Mouse (Mus musculus) MEL (cell line): ENCODE results near the gene Glod5. TPM values are rescaled to one million over a fixed set of nuclear protein-coding genes. Genes with fewer than 3 reads are reported as not detected.
"Not testable (repeated sequence)": the region's sequence is repeated elsewhere in the genome, so short reads cannot be mapped to it uniquely, and the experiment has no call there.

Source experiments
- DNase-seq: peaks from one replicate; pipeline ENCODE4 v3.0.0; 2011; ENCODE audit warnings: low read depth, low spot score
- H3K27ac ChIP-seq: 2 replicates; pipeline ENCODE4 v1.5.1; 2012; ENCODE audit warnings: low read depth, mild to moderate bottlenecking, control low read depth, low read length, moderate library complexity; ENCODE audit not compliant: control insufficient read depth
- H3K27me3 ChIP-seq, 2 experiments: fragments of 150-350 bp in 1 of 2; sonication (generic) in 1 of 2; 2 replicates each; pipeline ENCODE4 v1.6.1; 2012; ENCODE audit warnings: low read length in 2 of 2, mild to moderate bottlenecking in 2 of 2, improper control_type of control experiment in 1 of 2, moderate library complexity in 1 of 2; ENCODE audit not compliant: insufficient read depth in 2 of 2, control insufficient read depth in 1 of 2
- H3K36me3 ChIP-seq, 2 experiments: 2 replicates each; pipeline ENCODE4 v1.6.1; 2012 to 2014; ENCODE audit warnings: low read length in 2 of 2, improper control_type of control experiment in 1 of 2, inconsistent platforms in 1 of 2, mild to moderate bottlenecking in 1 of 2; ENCODE audit not compliant: insufficient read depth in 2 of 2, control insufficient read depth in 1 of 2
- H3K4me1 ChIP-seq, 2 experiments: fragments of 150-350 bp in 1 of 2; sonication (generic) in 1 of 2; 2 replicates each; pipeline ENCODE4 v1.6.1; 2012; ENCODE audit warnings: low read length in 2 of 2, improper control_type of control experiment in 1 of 2, mild to moderate bottlenecking in 1 of 2; ENCODE audit not compliant: insufficient read depth in 2 of 2, control insufficient read depth in 1 of 2
- H3K4me3 ChIP-seq, 2 experiments: fragments of 150-350 bp in 1 of 2; sonication (generic) in 1 of 2; 2 replicates each; pipeline ENCODE4 v1.5.1; 2012; ENCODE audit warnings: low read depth in 2 of 2, low read length in 2 of 2, mild to moderate bottlenecking in 2 of 2, moderate library complexity in 2 of 2, control low read depth in 1 of 2, improper control_type of control experiment in 1 of 2; ENCODE audit not compliant: control insufficient read depth in 1 of 2, insufficient read depth in 1 of 2
- H3K79me2 ChIP-seq: 2 replicates; pipeline ENCODE4 v1.6.1; 2012; ENCODE audit warnings: mild to moderate bottlenecking, low read length, moderate library complexity; ENCODE audit not compliant: control insufficient read depth, poor library complexity, insufficient read depth
- H3K9ac ChIP-seq: 2 replicates; pipeline ENCODE4 v1.6.1; 2012; ENCODE audit warnings: low read depth, mild to moderate bottlenecking, control low read depth, low read length, moderate library complexity; ENCODE audit not compliant: control insufficient read depth, poor library complexity, severe bottlenecking
- H3K9me3 ChIP-seq: fragments of 150-350 bp; sonication (generic); replicated peaks from 2 replicates; pipeline ENCODE4 v1.6.1; 2012; ENCODE audit warnings: mild to moderate bottlenecking, low read length, improper control_type of control experiment, moderate library complexity; ENCODE audit not compliant: insufficient read depth
- CHD2 ChIP-seq: IDR thresholded peaks from 2 replicates; pipeline ENCODE4 v1.6.1; 2011; ENCODE audit warnings: low read length, improper control_type of control experiment
- CTCF ChIP-seq, 3 experiments: IDR thresholded peaks in 2 of 3; conservative IDR thresholded peaks in 1 of 3; 2 replicates each; pipeline ENCODE4 v1.5.1; 2011 to 2012; ENCODE audit warnings: low read length in 3 of 3, low read depth in 2 of 3, mild to moderate bottlenecking in 2 of 3, improper control_type of control experiment in 1 of 3, inconsistent platforms in 1 of 3, mixed read lengths in 1 of 3, moderate library complexity in 1 of 3; ENCODE audit not compliant: control insufficient read depth in 1 of 3, insufficient read depth in 1 of 3, poor library complexity in 1 of 3, severe bottlenecking in 1 of 3
- E2F4 ChIP-seq: IDR thresholded peaks from 2 replicates; pipeline ENCODE4 v1.6.1; 2011; ENCODE audit warnings: low read depth, low read length, improper control_type of control experiment, borderline replicate concordance
- EP300 ChIP-seq, 2 experiments: IDR thresholded peaks; 2 replicates each; pipeline ENCODE4 v1.6.1; 2011; ENCODE audit warnings: improper control_type of control experiment in 2 of 2, low read length in 2 of 2, low read depth in 1 of 2, mild to moderate bottlenecking in 1 of 2
- ETS1 ChIP-seq: IDR thresholded peaks from 2 replicates; pipeline ENCODE4 v1.6.1; 2012; ENCODE audit warnings: low read depth, mild to moderate bottlenecking, inconsistent platforms, low read length, improper control_type of control experiment, moderate library complexity
- KAT2A ChIP-seq: conservative IDR thresholded peaks from 2 replicates; pipeline ENCODE4 v1.6.1; 2012; ENCODE audit warnings: low read depth, low read length, improper control_type of control experiment, inconsistent platforms
- MAZ ChIP-seq: IDR thresholded peaks from 2 replicates; pipeline ENCODE4 v1.6.1; 2012; ENCODE audit warnings: low read depth, mild to moderate bottlenecking, inconsistent platforms, low read length, improper control_type of control experiment
- MYC ChIP-seq: IDR thresholded peaks from 2 replicates; pipeline ENCODE4 v1.6.1; 2011; ENCODE audit warnings: low read depth, mild to moderate bottlenecking, low read length, improper control_type of control experiment, moderate library complexity
- NELFE ChIP-seq: IDR thresholded peaks from 2 replicates; pipeline ENCODE4 v1.6.1; 2011; ENCODE audit warnings: low read depth, low read length, improper control_type of control experiment
- POLR2AphosphoS5 ChIP-seq: IDR thresholded peaks from 2 replicates; pipeline ENCODE4 v1.6.1; 2012; ENCODE audit warnings: low read depth, borderline replicate concordance, mild to moderate bottlenecking, inconsistent platforms, low read length, moderate library complexity, mixed read lengths
- SMC3 ChIP-seq: IDR thresholded peaks from 2 replicates; pipeline ENCODE4 v1.6.1; 2011; ENCODE audit warnings: low read depth, low read length, improper control_type of control experiment
- TCF12 ChIP-seq: IDR thresholded peaks from 2 replicates; pipeline ENCODE4 v1.6.1; 2014; ENCODE audit warnings: low read depth, mild to moderate bottlenecking, inconsistent platforms, low read length, improper control_type of control experiment, moderate library complexity
- UBTF ChIP-seq: IDR thresholded peaks from 2 replicates; pipeline ENCODE4 v1.6.1; 2012; ENCODE audit warnings: low read depth, mild to moderate bottlenecking, inconsistent platforms, low read length, improper control_type of control experiment, moderate library complexity, borderline replicate concordance; ENCODE audit not compliant: insufficient read depth
- USF2 ChIP-seq, 2 experiments: IDR thresholded peaks; 2 replicates each; pipeline ENCODE4 v1.6.1; 2011 to 2012; ENCODE audit warnings: improper control_type of control experiment in 2 of 2, low read length in 2 of 2, borderline replicate concordance in 1 of 2, inconsistent platforms in 1 of 2, low read depth in 1 of 2, mild to moderate bottlenecking in 1 of 2; ENCODE audit not compliant: insufficient read depth in 1 of 2
- ZKSCAN1 ChIP-seq: IDR thresholded peaks from 2 replicates; pipeline ENCODE4 v1.6.1; 2012; ENCODE audit warnings: low read depth, mild to moderate bottlenecking, inconsistent platforms, low read length, improper control_type of control experiment, moderate library complexity
- ZNF384 ChIP-seq: IDR thresholded peaks from 2 replicates; pipeline ENCODE4 v1.6.1; 2012; ENCODE audit warnings: low read depth, mild to moderate bottlenecking, inconsistent platforms, low read length, improper control_type of control experiment
- polyA plus RNA-seq, 2 experiments: library from polyadenylated mRNA; stranded (reverse) in 1 of 2; unstranded in 1 of 2; fragments of >175 nt in 1 of 2; fragments of >200 nt in 1 of 2; gene quantifications; 2 replicates each; pipeline versions ENCODE4 v1.2.1 to v1.2.4; 2012; ENCODE audit warnings: low replicate concordance in 2 of 2, low read depth in 1 of 2; ENCODE audit not compliant: insufficient read length in 2 of 2, insufficient read depth in 1 of 2, missing spikeins in 1 of 2
- total RNA-seq: library from RNA; depleted of rRNA; stranded (reverse); fragments of 300-350 nt; gene quantifications from 2 replicates; pipeline ENCODE4 v1.2.3, GENCODE M21; 2012

Glod5 gene
- total and polyA plus RNA-seq, 3 experiments: 0.11 TPM; not detected in 2

- no peaks in the 10 kb centered on the region for H3K9me3 ChIP-seq
- no peak overlapping the region for H3K27ac ChIP-seq
Observed at GRCm38 (mm10) chrX:8013157-8013556, 5.1 kb downstream of the Glod5 start.

DNA sequence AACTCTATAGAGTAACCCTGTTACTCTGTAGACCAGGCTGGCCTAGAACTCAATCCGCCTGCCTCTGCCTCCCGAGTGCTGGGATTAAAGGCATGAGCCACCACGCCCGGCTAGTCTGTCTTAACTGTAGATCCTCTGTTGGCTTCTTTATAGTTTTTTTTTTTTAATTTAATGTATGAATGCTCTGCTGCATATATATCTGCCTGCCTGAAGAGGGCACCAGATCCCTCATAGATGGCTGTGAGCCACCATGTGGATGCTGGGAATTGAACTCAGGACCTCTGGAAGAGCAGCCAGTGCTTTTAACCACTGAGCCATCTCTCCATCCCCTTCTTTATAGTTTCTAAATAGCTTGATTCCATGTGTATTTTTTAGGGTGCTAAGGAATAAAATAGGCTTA lies 8.9 kb downstream of the Glod5 start:
- H3K4me3 ChIP-seq, H3K27me3 ChIP-seq, H3K79me2 ChIP-seq, H3K27ac ChIP-seq, H3K9me3 ChIP-seq, H3K9ac ChIP-seq, H3K36me3 ChIP-seq: not testable (repeated sequence)
- DNase-seq: peak; percentile 52
- peaks cover 0 to 13% of the 10 kb centered on the region in 2 experiments; a peak in 2 of 4 replicates for H3K4me1 ChIP-seq
- TF ChIP-seq MYC (peak; percentile 57; the same call in 1 of the 2 replicates), CTCF (IDR thresholded peaks at IDR 0.05 in 2 of 3, conservative IDR thresholded peaks at IDR 0.05 in 1 of 3; ENCODE audit: control insufficient read depth in 1 of 3, insufficient read depth in 1 of 3, low read depth in 2 of 3, low read length in 3 of 3, poor library complexity in 1 of 3, severe bottlenecking in 1 of 3) (peak; percentile 38 to 50 (median 41)), ZNF384 (peak; percentile 79), SMC3 (0 out of 2 replicates have a peak, but pooled peaks have one; percentile 16)

More at GRCm38 (mm10) chrX:8013157-8013556, 5.1 kb downstream of the Glod5 start:
- H3K36me3 ChIP-seq: peaks cover 0 to 10% of the 10 kb centered on the region in 2 experiments; a peak in 2 of 4 replicates
- H3K27me3 ChIP-seq: no peaks in the 10 kb centered on the region
- no peaks in the 10 kb centered on the region for H3K79me2 ChIP-seq
- no peak overlapping the region for H3K4me3 ChIP-seq
- peaks cover 0 to 15% of the 10 kb centered on the region in 2 experiments; a peak in 2 of 4 replicates for H3K4me1 ChIP-seq
- H3K9ac ChIP-seq: no peak overlapping the region
- TF ChIP-seq MAZ (no peak), E2F4 (no peak), MYC (no peak), TCF12 (no peak), EP300 (IDR thresholded peaks at IDR 0.05; ENCODE audit: low read depth in 1 of 2, low read length in 2 of 2) (no peak), ZKSCAN1 (no peak), UBTF (no peak), KAT2A (no peak), NELFE (no peak), CHD2 (no peak), ZNF384 (no peak), ETS1 (no peak), POLR2AphosphoS5 (no peak), USF2 (IDR thresholded peaks at IDR 0.05; ENCODE audit: borderline replicate concordance in 1 of 2, insufficient read depth in 1 of 2, low read depth in 1 of 2, low read length in 2 of 2) (no peak), CTCF (IDR thresholded peaks at IDR 0.05 in 2 of 3, conservative IDR thresholded peaks at IDR 0.05 in 1 of 3; ENCODE audit: control insufficient read depth in 1 of 3, insufficient read depth in 1 of 3, low read depth in 2 of 3, low read length in 3 of 3, poor library complexity in 1 of 3, severe bottlenecking in 1 of 3) (no peak)
- DNase-seq: no peak
